Mouse (Mus musculus): Measurements from ENCODE around the gene Pomgnt2.
"Not testable (repeated sequence)": the region's sequence is repeated elsewhere in the genome, so short reads cannot be mapped to it uniquely, and the experiment has no call there.

Gene Pomgnt2

GRCm38 (mm10) chr9:121997010-121997409 is at the start of gene Pomgnt2:
TSS of gene Pomgnt2 (minus strand) at chr9:121997110.
- DNase-seq (ENCODE audit: low spot score) = no peak

DNA sequence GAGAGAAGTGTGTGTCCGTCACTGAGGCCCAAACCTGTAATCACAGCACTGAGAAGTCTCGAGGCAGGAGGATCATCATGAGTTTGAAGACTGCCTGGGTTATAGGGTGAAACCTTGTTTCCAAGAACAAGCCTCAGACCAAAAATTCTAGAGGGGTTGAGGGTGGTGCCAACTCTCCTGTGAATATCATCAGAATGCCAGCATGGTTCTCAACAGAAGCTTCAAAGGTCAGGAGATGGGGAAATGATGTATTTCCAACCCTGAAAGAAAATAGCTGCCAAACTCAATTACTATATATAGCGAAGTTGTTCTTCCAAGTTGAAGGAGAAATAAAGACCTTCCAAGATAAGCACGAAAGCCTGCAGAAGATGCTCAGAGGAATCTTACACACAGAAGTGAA is 42.9 kb upstream of the Pomgnt2 start:
- DNase-seq (ENCODE audit: low spot score) = no peak

DNA sequence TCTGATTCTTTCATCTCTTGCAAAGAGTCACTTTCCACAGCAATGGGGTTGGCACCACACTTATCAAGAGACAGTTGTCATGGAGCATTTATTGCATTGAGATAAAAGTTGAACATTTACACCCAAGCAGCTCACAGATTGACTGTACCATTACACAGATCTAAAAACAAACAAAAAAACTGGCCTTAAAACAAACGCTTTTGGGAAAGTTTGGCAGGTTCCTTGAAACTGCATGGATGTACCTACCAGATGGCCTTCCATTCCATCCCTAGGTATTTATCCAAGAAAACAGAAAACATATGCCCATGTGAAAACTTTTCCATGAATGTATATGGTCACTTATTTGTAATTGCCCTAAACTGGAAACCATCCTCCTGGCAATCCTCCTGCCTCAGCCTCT is 41.7 kb upstream of the Pomgnt2 start:
- DNase-seq (ENCODE audit: low spot score) = no peak

GRCm38 (mm10) chr9:122036496-122037054 is 39.7 kb upstream of the Pomgnt2 start:
- no peak for DNase-seq (ENCODE audit: low spot score)

GRCm38 (mm10) chr9:122035807-122036206 is 38.9 kb upstream of the Pomgnt2 start:
- DNase-seq (ENCODE audit: low spot score) = no peak

DNA sequence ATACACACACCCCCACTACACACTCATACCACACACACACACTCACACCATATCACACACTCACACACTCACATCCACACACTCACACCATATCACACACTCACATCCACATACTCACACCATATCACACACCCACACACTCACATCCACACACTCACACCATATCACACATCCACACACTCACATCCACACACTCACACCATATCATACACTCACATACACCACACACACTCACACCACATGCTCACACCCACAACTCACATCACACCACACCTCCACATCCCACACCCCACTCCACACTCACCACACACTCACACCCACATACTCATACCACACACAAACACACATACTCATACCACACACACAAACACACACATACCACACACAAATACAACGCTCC is 38.0 kb upstream of the Pomgnt2 start:
- no peak for DNase-seq (ENCODE audit: low spot score)

DNA sequence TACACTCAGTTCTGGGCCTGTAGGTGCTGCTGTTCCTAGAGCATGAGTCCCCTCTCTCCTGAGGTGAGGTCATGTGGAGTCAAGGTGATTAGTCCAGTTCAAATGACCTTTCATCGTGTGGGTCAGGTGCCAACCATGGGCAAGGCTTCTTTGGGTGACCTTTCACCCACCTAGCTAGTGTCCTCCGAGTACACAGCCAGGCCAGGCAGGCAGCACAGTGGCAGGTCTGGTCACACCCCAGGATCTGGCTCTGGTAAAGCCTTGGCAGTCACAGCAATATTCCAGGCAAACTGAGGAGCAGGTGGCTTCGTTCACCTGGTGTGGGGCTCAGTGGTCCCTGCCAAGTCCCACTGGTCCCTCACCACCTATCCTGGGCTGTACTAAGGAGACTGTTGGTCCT is 35.2 kb upstream of the Pomgnt2 start:
- no peak for DNase-seq (ENCODE audit: low spot score)

- DNase-seq (ENCODE audit: low spot score) = no peak
Observed at GRCm38 (mm10) chr9:122030706-122031105, 33.8 kb upstream of the Pomgnt2 start.

DNA sequence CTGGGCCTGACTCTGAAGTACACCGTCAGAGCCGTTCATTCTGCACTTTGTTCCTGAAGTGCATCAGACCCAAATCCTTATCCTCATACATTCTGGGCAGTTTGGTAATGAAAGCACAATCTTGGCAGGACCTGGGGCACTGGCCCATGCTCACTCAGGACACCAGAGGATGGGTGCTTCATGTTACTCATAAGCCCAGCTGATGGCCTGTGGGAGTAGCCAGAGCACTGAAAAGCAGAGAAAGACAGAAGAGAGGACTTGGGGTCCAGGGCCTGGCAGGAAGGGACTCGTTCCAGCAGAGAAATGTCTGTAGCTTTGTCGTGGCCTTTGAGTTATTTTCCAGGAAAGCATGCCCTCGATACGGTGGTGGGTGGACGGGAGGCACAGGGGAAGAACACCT is 32.9 kb upstream of the Pomgnt2 start:
- DNase-seq (ENCODE audit: low spot score) = no peak

DNA sequence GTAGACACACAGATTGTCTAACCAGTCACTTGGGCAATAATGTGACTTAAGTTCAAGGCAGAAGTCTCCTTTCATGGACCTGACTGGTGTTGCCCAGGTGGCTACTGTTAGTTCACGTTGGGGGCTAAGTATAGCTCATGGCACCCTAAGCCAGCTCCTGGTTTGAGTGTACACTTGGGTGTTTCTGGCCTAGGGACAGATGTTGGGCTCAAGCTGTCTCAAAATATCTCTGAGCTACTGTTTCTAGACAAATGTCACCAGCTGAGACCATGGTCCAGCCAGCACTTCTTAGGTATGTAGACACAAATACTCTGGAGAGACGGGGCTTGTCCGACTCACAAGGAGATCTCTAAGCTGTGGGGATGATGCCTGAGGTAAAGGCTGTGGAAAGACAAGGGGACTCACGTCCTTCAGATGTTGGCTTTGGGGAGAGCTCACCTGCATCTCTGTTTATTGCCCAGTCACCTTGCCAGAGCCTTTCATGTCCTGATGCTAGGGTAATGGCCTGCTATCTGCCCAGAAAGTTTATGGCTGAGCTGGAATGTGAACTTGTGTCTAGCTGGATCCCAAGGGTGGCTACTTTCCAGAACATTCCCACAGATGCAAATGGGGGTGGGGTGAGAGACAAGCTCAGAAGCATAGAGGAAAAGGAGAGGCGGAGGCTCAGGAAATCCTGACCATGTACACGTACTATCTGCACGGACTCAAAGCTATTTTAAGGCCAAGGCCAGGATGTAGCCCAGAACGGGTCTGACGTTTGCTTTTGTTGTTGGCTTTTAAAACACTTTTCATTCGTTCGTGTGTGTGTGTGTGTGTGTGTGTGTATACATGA is 31.2 kb upstream of the Pomgnt2 start:
- DNase-seq (ENCODE audit: low spot score) = no peak

- DNase-seq (ENCODE audit: low spot score) = no peak
Observed at GRCm38 (mm10) chr9:122027081-122027913, 30.4 kb upstream of the Pomgnt2 start.

- no peak for DNase-seq (ENCODE audit: low spot score)
Observed at GRCm38 (mm10) chr9:122025855-122026590, 29.1 kb upstream of the Pomgnt2 start.

- DNase-seq (ENCODE audit: low spot score) = no peak
Observed at GRCm38 (mm10) chr9:122024419-122024818, 27.5 kb upstream of the Pomgnt2 start.

GRCm38 (mm10) chr9:122023873-122024272 is 27.0 kb upstream of the Pomgnt2 start:
- no peak for DNase-seq (ENCODE audit: low spot score)

GRCm38 (mm10) chr9:122022776-122023175 is 25.9 kb upstream of the Pomgnt2 start:
- no peak for DNase-seq (ENCODE audit: low spot score)

DNA sequence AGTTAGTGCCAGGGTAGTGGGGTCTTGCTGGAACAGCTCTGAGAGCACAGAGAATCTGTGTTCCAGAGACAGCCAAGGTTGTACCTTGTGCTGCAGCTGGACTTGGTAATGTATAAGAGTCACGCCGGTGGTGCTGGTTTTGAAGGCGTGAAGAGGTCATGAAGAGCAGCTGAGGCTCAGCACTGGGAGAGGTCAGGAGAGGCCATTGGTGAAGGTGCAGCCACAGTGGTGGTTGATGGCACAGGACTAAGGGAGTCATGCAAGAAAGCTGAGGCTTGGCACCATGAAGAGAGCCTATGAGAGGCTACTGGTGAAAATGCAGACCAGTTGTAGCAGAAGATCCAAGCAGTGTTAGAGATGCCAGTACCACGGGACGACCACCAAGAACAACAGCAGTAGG is 24.7 kb upstream of the Pomgnt2 start:
- DNase-seq (ENCODE audit: low spot score) = no peak

GRCm38 (mm10) chr9:122021171-122021570 is 24.3 kb upstream of the Pomgnt2 start:
- not testable (repeated sequence) for DNase-seq (ENCODE audit: low spot score)

DNA sequence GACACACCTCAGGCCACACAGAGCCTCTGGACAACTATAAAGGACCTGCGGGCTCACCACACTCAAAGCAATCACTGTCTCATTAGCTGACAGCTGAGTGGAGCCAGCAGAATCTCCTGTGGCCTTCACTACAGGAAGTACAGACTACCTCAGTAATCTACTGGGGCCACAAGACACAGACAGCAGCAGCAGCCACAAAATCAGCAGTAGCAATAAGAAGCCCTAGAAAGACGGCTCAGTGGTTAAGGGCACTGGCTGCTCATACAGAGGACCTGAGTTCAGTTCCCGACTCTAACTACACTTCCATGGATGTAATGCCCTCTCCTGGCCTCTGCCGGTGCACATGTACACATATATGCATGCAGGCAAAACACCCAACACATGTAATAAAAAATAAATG is 23.4 kb upstream of the Pomgnt2 start:
- no peak for DNase-seq (ENCODE audit: low spot score)

DNA sequence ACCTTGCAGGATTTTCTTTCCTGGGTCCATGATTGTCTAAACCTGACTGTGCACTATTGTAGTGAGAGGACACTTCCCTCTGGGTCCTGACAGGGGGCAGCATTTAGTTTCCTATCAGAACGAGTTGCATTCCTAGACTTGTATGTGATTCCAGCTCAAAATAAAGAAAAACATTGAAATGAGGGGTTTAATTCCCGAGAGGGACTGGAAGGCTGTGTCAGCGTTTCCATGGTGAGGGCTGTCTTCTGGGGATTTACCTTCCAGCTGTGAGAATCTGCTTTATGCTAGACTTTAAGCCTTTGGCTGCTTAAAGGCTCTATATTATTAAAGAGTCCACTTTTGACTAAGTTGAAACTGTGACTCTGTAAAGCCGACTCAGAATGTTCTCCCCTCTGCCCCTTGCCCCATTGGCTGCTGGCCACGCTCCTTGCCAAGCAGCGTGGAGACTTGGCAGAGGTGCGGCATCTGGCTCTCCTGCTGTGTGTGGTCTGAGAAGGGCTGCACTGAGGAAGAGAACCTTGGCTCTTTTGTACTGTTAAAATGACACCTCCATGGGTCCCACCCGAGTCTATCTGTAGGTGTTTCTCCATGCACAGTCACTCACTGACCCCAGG is 22.0 kb upstream of the Pomgnt2 start:
- peak; percentile 83 for DNase-seq (ENCODE audit: low spot score)

- no peak for DNase-seq (ENCODE audit: low spot score)
Observed at GRCm38 (mm10) chr9:122018079-122018478, 21.2 kb upstream of the Pomgnt2 start.

DNA sequence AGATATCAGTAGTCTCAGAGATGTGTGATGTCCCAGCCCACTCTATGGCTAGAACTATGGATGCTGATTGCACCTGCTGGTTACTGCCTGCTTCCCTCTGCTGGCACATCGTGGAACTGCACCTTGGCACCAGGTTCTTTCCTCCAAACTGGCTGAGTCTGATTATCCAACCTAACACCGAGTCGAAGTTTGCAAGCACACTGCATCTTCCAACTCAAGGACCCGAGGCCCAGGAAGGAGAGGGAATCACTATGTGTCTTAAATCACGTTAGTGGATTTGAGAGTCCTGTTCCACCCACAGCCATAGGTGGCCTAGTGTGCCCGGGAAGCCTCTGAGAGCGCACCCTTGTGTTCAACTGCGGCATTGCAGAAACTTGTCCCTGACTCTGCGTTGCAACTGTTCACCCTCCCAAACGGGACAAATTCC is 17.3 kb upstream of the Pomgnt2 start:
- DNase-seq (ENCODE audit: low spot score) = peak; percentile 82

DNA sequence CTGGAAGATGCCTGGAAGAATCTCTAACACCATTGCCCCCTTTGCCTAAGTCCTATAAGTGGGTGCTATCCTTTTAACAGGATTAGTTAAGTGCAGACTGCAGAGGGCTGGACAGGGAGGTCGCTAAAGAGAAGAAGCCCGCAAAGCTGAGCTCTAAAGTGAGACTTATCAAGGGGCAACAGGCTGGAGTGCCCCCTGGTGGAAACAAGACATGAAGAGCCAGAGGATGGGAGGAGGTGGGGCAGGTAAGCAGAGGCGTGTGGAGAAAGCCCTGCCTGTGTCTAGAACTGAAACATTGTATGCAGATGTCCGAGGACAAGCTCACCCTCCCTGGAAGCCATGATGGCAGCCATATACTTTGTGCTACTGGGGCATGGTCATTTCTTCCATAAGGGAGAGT is 16.7 kb upstream of the Pomgnt2 start:
- no peak for DNase-seq (ENCODE audit: low spot score)

Data from retina, embryonic 14.5 days (tissue).